Comparison of ENCODE assay signal across 10 mouse cellular contexts in genomic region chr14:57535646-57536045, GRCm38 (mm10). TPM values are rescaled to one million over a fixed set of nuclear protein-coding genes. Genes with fewer than 3 reads are reported as not detected.
DNase-seq lines count a peak whose midpoint lies in the region; ATAC-seq lines count a peak whose summit lies in the region.
"Had no signal": no experiment of that assay in that cellular context is flagged by ENCODE, and none has a peak within 500 bp of the region (broad histone marks: within the 10 kb centered on the region; RNA-seq: fewer than 3 reads in every experiment).

No protein-coding gene starts in this region.

- no peak overlapping the region for H3K4me3 ChIP-seq in midbrain, embryonic 14.5 days (replicated peaks; ENCODE audit: low read depth, low read length)
- H3K4me3 ChIP-seq in midbrain, embryonic 10.5 days = no peak overlapping the region
- H3K4me3 ChIP-seq in intestine, embryonic 16.5 days (ENCODE audit: low read length) = no peak overlapping the region
- no peak overlapping the region for H3K4me3 ChIP-seq in stomach, embryonic 15.5 days (replicated peaks)
- H3K4me3 ChIP-seq: erythroblast, embryonic 14.5 days had no signal

- H3K4me1 ChIP-seq in midbrain, embryonic 14.5 days (ENCODE audit: control insufficient read depth, insufficient read depth, low read length) = peaks cover 24% of the 10 kb centered on the region
- peaks cover 44% of the 10 kb centered on the region for H3K4me1 ChIP-seq in midbrain, embryonic 10.5 days
- H3K4me1 ChIP-seq in intestine, embryonic 16.5 days (ENCODE audit: control insufficient read depth, insufficient read depth, low read length) = peaks cover 20% of the 10 kb centered on the region; the same call in 1 of the 2 replicates
- H3K4me1 ChIP-seq in stomach, embryonic 15.5 days = peaks cover 23% of the 10 kb centered on the region

- DNase-seq in frontal cortex, postnatal 14 days (ENCODE audit: low spot score in 2 of 2) = no peak
- DNase-seq in midbrain, embryonic 14.5 days = peak; percentile 25
- DNase-seq in midbrain, embryonic 10.5 days (ENCODE audit: low spot score) = no peak
- no peak for DNase-seq in ovary, adult 18-20 months (ENCODE audit: low spot score)
- DNase-seq in adrenal gland, adult (ENCODE audit: inconsistent age in 2 of 2, low spot score in 1 of 2) = no peak

- no peak overlapping the region for H3K27ac ChIP-seq in midbrain, embryonic 14.5 days (replicated peaks; ENCODE audit: low read depth, low read length)
- no peak overlapping the region for H3K27ac ChIP-seq in midbrain, embryonic 10.5 days (replicated peaks)
- H3K27ac ChIP-seq in intestine, embryonic 16.5 days (ENCODE audit: low read length) = peak overlapping the region; percentile 71
- H3K27ac ChIP-seq in stomach, embryonic 15.5 days = peak overlapping the region; percentile 86
- H3K27ac ChIP-seq: macrophage had no signal

- H3K27me3 ChIP-seq in midbrain, embryonic 14.5 days (ENCODE audit: control insufficient read depth, insufficient read depth, low read length) = no peaks in the 10 kb centered on the region
- H3K27me3 ChIP-seq in midbrain, embryonic 10.5 days (ENCODE audit: low read depth, poor library complexity, severe bottlenecking) = peaks cover 63% of the 10 kb centered on the region
- H3K27me3 ChIP-seq in intestine, embryonic 16.5 days (replicated peaks; ENCODE audit: control insufficient read depth, insufficient read depth, low read length) = no peaks in the 10 kb centered on the region
- H3K27me3 ChIP-seq in stomach, embryonic 15.5 days (replicated peaks) = no peaks in the 10 kb centered on the region

- no peak overlapping the region for H3K9ac ChIP-seq in midbrain, embryonic 14.5 days (replicated peaks; ENCODE audit: low read length)
- no peak overlapping the region for H3K9ac ChIP-seq in intestine, embryonic 16.5 days (ENCODE audit: low read depth, low read length)
- H3K9ac ChIP-seq in stomach, embryonic 15.5 days = no peak overlapping the region

- WGBS in midbrain, embryonic 14.5 days = 57% methylated on average over 6 of the region's 6 CpGs
- WGBS in midbrain, embryonic 10.5 days = 86% methylated on average over 6 of the region's 6 CpGs
- WGBS in intestine, embryonic 16.5 days = 55% methylated on average over 6 of the region's 6 CpGs
- WGBS in stomach, embryonic 15.5 days = 42% methylated on average over 6 of the region's 6 CpGs

- H3K36me3 ChIP-seq in midbrain, embryonic 14.5 days (ENCODE audit: control insufficient read depth, insufficient read depth, low read length) = no peaks in the 10 kb centered on the region
- H3K36me3 ChIP-seq in midbrain, embryonic 10.5 days = no peaks in the 10 kb centered on the region
- no peaks in the 10 kb centered on the region for H3K36me3 ChIP-seq in intestine, embryonic 16.5 days (ENCODE audit: control insufficient read depth, insufficient read depth, low read length)
- no peaks in the 10 kb centered on the region for H3K36me3 ChIP-seq in stomach, embryonic 15.5 days

- 0 out of 2 replicates have a peak, but pooled peaks have one; percentile 24 for ATAC-seq in frontal cortex, adult (ENCODE audit: low TSS enrichment)
- no peak for ATAC-seq in midbrain, embryonic 14.5 days (ENCODE audit: low FRiP score, low TSS enrichment)
- ATAC-seq in intestine, embryonic 16.5 days = peak; percentile 27; the same call in 1 of the 2 replicates
- no peak for ATAC-seq in stomach, embryonic 15.5 days (ENCODE audit: insufficient read depth, low FRiP score, low read depth)

- H3K9me3 ChIP-seq in midbrain, embryonic 14.5 days (ENCODE audit: control insufficient read depth, low read length) = no peaks in the 10 kb centered on the region
- no peaks in the 10 kb centered on the region for H3K9me3 ChIP-seq in midbrain, embryonic 10.5 days (replicated peaks)
- no peaks in the 10 kb centered on the region for H3K9me3 ChIP-seq in intestine, embryonic 16.5 days (ENCODE audit: control insufficient read depth, low read length)
- H3K9me3 ChIP-seq in stomach, embryonic 15.5 days = no peaks in the 10 kb centered on the region

- H3K4me2 ChIP-seq in midbrain, embryonic 14.5 days (ENCODE audit: low read length) = no peak overlapping the region
- H3K4me2 ChIP-seq in intestine, embryonic 16.5 days (ENCODE audit: low read depth, low read length) = no peak overlapping the region
- H3K4me2 ChIP-seq in stomach, embryonic 15.5 days = no peak overlapping the region

RNA-seq across cellular contexts. Expression of gene Il17d, which starts 11.1 kb away (rescaled TPM):
- 3.2 and 7.1 TPM in 2 replicates for polyA plus RNA-seq in midbrain, embryonic 14.5 days (2014; fragmentation: Nextera tagmentation; extraction: Ambion mirVana)
- 0.74 and 1.4 TPM in 2 replicates for polyA plus RNA-seq in midbrain, embryonic 10.5 days (2016; fragmentation: Nextera tagmentation; extraction: Ambion mirVana)
- polyA plus RNA-seq in intestine, embryonic 16.5 days (2015; fragmentation: Nextera tagmentation; extraction: Ambion mirVana) = 0.51 and 4.2 TPM in 2 replicates
- polyA plus RNA-seq in stomach, embryonic 15.5 days (2015; fragmentation: Nextera tagmentation; extraction: Ambion mirVana) = 8.1 and 9.0 TPM in 2 replicates
- polyA plus RNA-seq: erythroblast, embryonic 14.5 days; macrophage had no signal

RNA-seq across cellular contexts. Expression of gene Eef1akmt1, which starts 35.8 kb away (rescaled TPM):
- 101 and 104 TPM in 2 replicates for polyA plus RNA-seq in midbrain, embryonic 14.5 days (2014; fragmentation: Nextera tagmentation; extraction: Ambion mirVana)
- polyA plus RNA-seq in midbrain, embryonic 10.5 days (2016; fragmentation: Nextera tagmentation; extraction: Ambion mirVana) = 91.0 and 110 TPM in 2 replicates
- polyA plus RNA-seq in intestine, embryonic 16.5 days (2015; fragmentation: Nextera tagmentation; extraction: Ambion mirVana) = 89.8 and 91.7 TPM in 2 replicates
- 89.0 and 91.0 TPM in 2 replicates for polyA plus RNA-seq in stomach, embryonic 15.5 days (2015; fragmentation: Nextera tagmentation; extraction: Ambion mirVana)

Comparison
In these comparisons a context has a peak if more than half of its experiments do, and no peak if none do; other contexts are left out.
1. ATAC-seq: peak in frontal cortex, adult (single experiment) and intestine, embryonic 16.5 days (single experiment); none in midbrain, embryonic 14.5 days (single experiment) and stomach, embryonic 15.5 days (single experiment).
2. H3K27ac ChIP-seq: peak in intestine, embryonic 16.5 days (single experiment) and stomach, embryonic 15.5 days (single experiment); none in midbrain, embryonic 14.5 days (single experiment) and midbrain, embryonic 10.5 days (single experiment).